Mouse (Mus musculus): ENCODE results near the gene Usp21. TPM values are rescaled to one million over a fixed set of nuclear protein-coding genes. Genes with fewer than 3 reads are reported as not detected.

The Usp21 gene
- total and polyA plus RNA-seq, 3 experiments: 10.0 to 66.4 TPM; not detected in 1

GRCm38 (mm10) chr1:171280916-171281527 lies 6.8 kb downstream of the Usp21 start, which contains the start of gene Ppox (continued):
- TF ChIP-seq CHD1 (IDR thresholded peaks at IDR 0.05; ENCODE audit: low read depth, low read length): no peak
- peak; percentile 79 for TF ChIP-seq MYB (IDR thresholded peaks at IDR 0.05; ENCODE audit: low read depth, low read length)
- no peak for TF ChIP-seq MEF2A (IDR thresholded peaks at IDR 0.05; ENCODE audit: extremely low read depth, insufficient replicate concordance, low read depth, low read length, poor library complexity, severe bottlenecking)
- peak; percentile 98 for TF ChIP-seq SIN3A (IDR thresholded peaks at IDR 0.05; ENCODE audit: low read length)
- TF ChIP-seq NRF1 (IDR thresholded peaks at IDR 0.05; ENCODE audit: insufficient read depth, low read depth, low read length, poor library complexity, severe bottlenecking): peak; percentile 36; the same call in 1 of the 2 replicates
- TF ChIP-seq ZMIZ1 (IDR thresholded peaks at IDR 0.05; ENCODE audit: low read depth, low read length): no peak
- TF ChIP-seq JUND (IDR thresholded peaks at IDR 0.05; ENCODE audit: low read depth, low read length): no peak

GRCm38 (mm10) chr1:171280250-171280915 lies 7.4 kb downstream of the Usp21 start:
- Histone ChIP-seq H3K79me2 (ENCODE audit: control insufficient read depth, insufficient read depth, low read length, poor library complexity) (peaks cover 4% of the 10 kb centered on the region; the same call in 1 of the 2 replicates), H3K27me3 (ENCODE audit: control insufficient read depth in 1 of 2, insufficient read depth in 2 of 2, low read length in 2 of 2) (no peaks in the 10 kb centered on the region), H3K36me3 (ENCODE audit: control insufficient read depth in 1 of 2, insufficient read depth in 2 of 2, low read length in 2 of 2) (peaks cover 1 to 10% of the 10 kb centered on the region in 2 experiments), H3K27ac (ENCODE audit: control insufficient read depth, low read depth, low read length) (peak overlapping the region; percentile 93), H3K4me3 (ENCODE audit: control insufficient read depth in 1 of 2, insufficient read depth in 1 of 2, low read depth in 2 of 2, low read length in 2 of 2) (peak overlapping the region; percentile 58 to 76), H3K9me3 (replicated peaks; ENCODE audit: insufficient read depth, low read length) (no peaks in the 10 kb centered on the region), H3K4me1 (ENCODE audit: control insufficient read depth in 1 of 2, insufficient read depth in 2 of 2, low read length in 2 of 2) (peaks cover 0 to 10% of the 10 kb centered on the region in 2 experiments; a peak in 1 of 4 replicates), H3K9ac (ENCODE audit: control insufficient read depth, low read depth, low read length, poor library complexity, severe bottlenecking) (peak overlapping the region; percentile 78)
- no peak for TF ChIP-seq ELF1 (IDR thresholded peaks at IDR 0.05; ENCODE audit: low read depth, low read length)
- TF ChIP-seq BHLHE40 (IDR thresholded peaks at IDR 0.05; ENCODE audit: borderline replicate concordance, low read depth, low read length): no peak
- no peak for TF ChIP-seq SMC3 (IDR thresholded peaks at IDR 0.05; ENCODE audit: low read depth, low read length)
- no peak for TF ChIP-seq ZMIZ1 (IDR thresholded peaks at IDR 0.05; ENCODE audit: low read depth, low read length)
- TF ChIP-seq TCF12 (IDR thresholded peaks at IDR 0.05; ENCODE audit: low read depth, low read length): no peak
- no peak for TF ChIP-seq E2F4 (IDR thresholded peaks at IDR 0.05; ENCODE audit: borderline replicate concordance, low read depth, low read length)
- TF ChIP-seq MYB (IDR thresholded peaks at IDR 0.05; ENCODE audit: low read depth, low read length): no peak
- no peak for TF ChIP-seq USF1 (IDR thresholded peaks at IDR 0.05; ENCODE audit: low read depth, low read length)
- TF ChIP-seq ETS1 (IDR thresholded peaks at IDR 0.05; ENCODE audit: low read depth, low read length): no peak
- TF ChIP-seq MAZ (IDR thresholded peaks at IDR 0.05; ENCODE audit: low read depth, low read length): no peak
- TF ChIP-seq POLR2AphosphoS2 (IDR thresholded peaks at IDR 0.05; ENCODE audit: low read length): no peak
- TF ChIP-seq TAL1 (IDR thresholded peaks at IDR 0.05; ENCODE audit: low read length): no peak
- TF ChIP-seq MYC (IDR thresholded peaks at IDR 0.05; ENCODE audit: low read depth, low read length): no peak
- no peak for TF ChIP-seq ZNF384 (IDR thresholded peaks at IDR 0.05; ENCODE audit: low read depth, low read length)
- TF ChIP-seq EP300 (IDR thresholded peaks at IDR 0.05; ENCODE audit: low read depth in 1 of 2, low read length in 2 of 2): no peak
- no peak for DNase-seq (ENCODE audit: low read depth, low spot score)
